Mouse (Mus musculus) monocyte, adult 59 days (primary cell): Measurements from ENCODE around the gene Lmo2. TPM values are rescaled to one million over a fixed set of nuclear protein-coding genes. Genes with fewer than 3 reads are reported as not detected.

Experiments used
- total RNA-seq, 2 experiments: library from RNA; stranded (reverse); gene quantifications; one replicate each; pipeline ENCODE4 v1.2.4; 2023

The Lmo2 gene
- 10 to 100 TPM; 60.8 to 66.9 TPM for total RNA-seq

DNA sequence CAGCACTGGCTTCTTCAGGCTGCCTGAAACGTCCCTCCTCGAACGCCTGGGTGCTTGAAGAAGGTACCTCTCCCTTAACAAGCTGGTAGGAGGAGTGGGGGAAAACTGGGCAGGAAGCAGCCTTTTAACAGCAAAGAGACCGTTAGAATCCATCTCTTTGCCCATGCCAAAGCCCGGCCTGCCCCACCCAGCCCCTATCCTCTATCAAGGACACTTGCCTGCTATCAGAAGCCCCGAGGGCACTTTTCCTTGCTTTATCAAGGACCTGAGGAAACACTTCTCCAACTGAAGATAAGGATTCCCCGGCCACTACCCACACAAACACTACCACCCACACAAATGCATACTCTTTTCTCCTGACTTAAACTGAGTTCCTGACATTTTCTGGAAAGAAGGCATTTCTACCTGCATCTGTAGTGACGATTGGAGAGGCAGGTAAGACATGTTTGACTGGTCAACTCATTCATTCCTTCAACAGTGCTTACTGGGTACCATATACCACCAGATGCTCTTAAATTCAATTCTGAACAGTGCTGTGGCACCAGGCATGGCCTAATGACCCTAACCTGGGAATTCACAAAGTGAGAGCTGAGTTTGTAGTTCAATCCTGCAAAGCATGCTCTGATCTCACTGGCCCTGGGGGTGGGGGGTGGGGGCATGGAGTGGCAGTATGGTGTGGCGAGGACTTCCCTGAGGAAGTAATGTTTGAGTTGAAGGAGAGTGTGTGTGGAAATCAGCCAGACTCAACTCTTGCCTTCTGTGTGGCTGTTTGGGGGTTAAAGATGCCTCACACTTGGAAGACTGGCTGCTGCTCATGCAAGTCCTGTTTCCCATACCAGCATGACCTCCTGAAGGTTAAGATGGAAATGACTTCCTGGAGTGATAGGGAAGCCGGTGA lies at the start of gene Lmo2:
TSS of gene Lmo2 (plus strand) at position 338 of the 898 bp plus-strand sequence.

DNA sequence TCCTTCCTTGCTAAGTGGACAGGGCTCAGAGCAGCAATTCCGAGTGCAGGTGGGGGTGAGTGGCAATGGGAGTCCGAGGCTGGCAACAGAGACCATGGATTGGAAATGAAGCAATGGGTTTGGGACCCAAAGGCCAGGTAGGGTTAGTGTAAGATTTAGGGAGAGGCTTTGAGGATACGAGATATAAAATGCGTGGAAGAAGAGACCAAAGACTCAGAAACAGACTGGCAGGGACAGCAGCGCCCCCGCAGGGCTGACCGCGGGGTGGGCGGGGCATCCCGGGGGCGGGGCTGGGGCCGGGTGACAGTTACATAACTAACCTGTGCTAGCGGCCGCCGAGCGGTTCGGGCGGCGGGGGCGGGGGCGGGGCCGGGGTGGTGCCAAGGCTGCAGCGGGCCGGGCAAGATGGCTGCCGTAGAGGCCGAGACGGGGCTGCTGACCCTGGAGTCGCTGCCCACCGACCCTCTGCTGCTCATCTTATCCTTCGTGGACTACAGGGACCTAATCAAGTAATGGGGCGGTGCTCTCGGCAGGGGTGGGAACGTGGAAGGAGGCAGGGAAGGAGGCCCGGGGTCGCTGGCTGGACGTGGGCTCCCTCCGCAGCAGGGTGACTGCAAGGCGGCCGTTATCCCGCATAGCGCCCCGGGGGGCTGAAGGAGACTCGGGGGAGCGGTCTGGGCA lies 69.8 kb downstream of the Lmo2 start, which contains the start of gene Fbxo3:
TSS of gene Fbxo3 (plus strand) at position 264 of the 681 bp plus-strand sequence.

DNA sequence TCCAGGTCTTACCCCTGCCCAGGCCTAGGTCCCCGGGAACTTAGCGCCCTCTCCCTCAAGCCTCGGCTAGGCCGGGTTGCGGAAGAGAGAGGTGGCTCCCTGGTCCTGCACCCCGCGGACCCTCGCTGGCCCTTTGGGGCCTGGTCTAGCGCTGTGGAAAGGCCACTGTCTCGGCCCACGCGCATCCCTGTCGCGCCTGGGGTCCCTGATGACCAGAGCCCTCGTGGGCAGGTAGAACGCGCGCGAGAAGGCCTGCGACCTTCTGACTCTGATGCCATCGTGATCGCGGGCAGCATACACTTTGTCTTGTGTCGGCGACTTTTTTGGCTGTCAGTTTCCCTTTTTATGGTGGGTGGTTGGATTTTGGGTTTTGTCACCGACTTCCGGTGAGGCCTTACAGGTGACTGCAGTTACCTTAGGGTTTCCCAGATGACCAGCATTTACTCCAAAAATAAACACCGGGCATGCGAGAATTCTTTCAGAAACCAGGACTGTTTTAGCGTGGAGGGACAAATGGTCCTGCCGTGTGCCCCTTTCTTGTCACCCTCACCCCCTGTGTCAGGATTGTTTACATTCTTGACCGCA lies 70.4 kb downstream of the Lmo2 start, which contains the start of gene 4931422A03Rik:
TSS of gene 4931422A03Rik (minus strand) at position 223 of the 585 bp plus-strand sequence.

Other genes starting within 250 kb of the Lmo2 start
- 10 to 100 TPM; 27.3 to 28.9 TPM for gene Nat10, start 196.7 kb upstream of the Lmo2 start, total RNA-seq
- 100 to 1,000 TPM; 261 to 272 TPM for gene Caprin1, start 160.3 kb upstream of the Lmo2 start, total RNA-seq
- 10 to 100 TPM; 26.5 to 26.7 TPM for gene Fbxo3, start 69.7 kb downstream of the Lmo2 start, total RNA-seq
- gene 4931422A03Rik, start 70.4 kb downstream of the Lmo2 start, total RNA-seq: not detected
- not detected for gene Gm10912, start 107.8 kb downstream of the Lmo2 start, total RNA-seq
- gene Gm10799, start 110.6 kb downstream of the Lmo2 start, total RNA-seq: not detected
- gene Cd59b, start 111.9 kb downstream of the Lmo2 start, total RNA-seq: not detected
- under 1 TPM; 0.43 to 0.86 TPM for gene Cd59a, start 137.8 kb downstream of the Lmo2 start, total RNA-seq
- gene A930018P22Rik, start 164.8 kb downstream of the Lmo2 start, total RNA-seq: not detected